In the genomic region with DNA sequence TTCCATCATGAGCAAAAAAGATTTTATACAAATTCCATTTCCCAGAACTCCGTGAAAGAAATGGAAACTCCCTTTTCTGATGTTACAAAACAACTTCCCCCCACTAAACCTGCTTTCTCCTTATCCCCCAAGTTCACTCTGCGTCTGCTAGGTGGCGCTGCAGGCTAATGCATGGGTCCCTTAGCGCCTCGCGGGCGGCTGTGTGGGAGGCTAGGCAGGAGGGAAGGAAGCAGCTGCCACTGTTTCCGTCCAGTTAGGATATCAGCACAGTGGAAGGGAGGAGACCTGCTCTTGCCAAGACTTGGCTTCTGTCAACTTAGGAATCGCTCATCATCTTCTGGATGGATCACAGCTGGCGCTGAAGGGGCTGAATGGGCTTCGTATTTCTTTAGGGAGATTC, we compare ENCODE assay signal across 8 mouse cellular contexts. TPM values are rescaled to one million over a fixed set of nuclear protein-coding genes. Genes with fewer than 3 reads are reported as not detected.
DNase-seq lines count a peak whose midpoint lies in the region; ATAC-seq and TF ChIP-seq lines count a peak whose summit lies in the region.

No protein-coding gene starts in this region.

- peak; percentile 93 for DNase-seq in brain, embryonic 14.5 days (ENCODE audit: low read depth)
- DNase-seq in forebrain, embryonic 11.5 days (ENCODE audit: low spot score): peak; percentile 92
- DNase-seq in kidney, postnatal 14 days: peak; percentile 92
- DNase-seq in natural killer cell, adult 2 months (ENCODE audit: low spot score in 2 of 2): peak; percentile 5 to 59

- H3K4me2 ChIP-seq in forebrain, embryonic 11.5 days (ENCODE audit: low read depth, low read length, severe bottlenecking): no peak overlapping the region
- peak overlapping the region; percentile 46 for H3K4me2 ChIP-seq in heart, embryonic 15.5 days
- H3K4me2 ChIP-seq in liver, embryonic 12.5 days: no peak overlapping the region
- H3K4me2 ChIP-seq in stomach, embryonic 14.5 days (replicated peaks; ENCODE audit: low read depth, low read length): 0 out of 2 replicates have a peak overlapping the region, but pooled peaks have one; percentile 3

- no peak overlapping the region; the same call in 1 of the 2 replicates for H3K9ac ChIP-seq in forebrain, embryonic 11.5 days (ENCODE audit: low read length)
- no peak overlapping the region; the same call in 1 of the 2 replicates for H3K9ac ChIP-seq in heart, embryonic 15.5 days
- no peak overlapping the region for H3K9ac ChIP-seq in liver, embryonic 12.5 days
- no peak overlapping the region for H3K9ac ChIP-seq in stomach, embryonic 14.5 days (replicated peaks; ENCODE audit: low read depth, low read length)

- H3K4me1 ChIP-seq in forebrain, embryonic 11.5 days (replicated peaks; ENCODE audit: control insufficient read depth, insufficient read depth, low read length): no peaks in the 10 kb centered on the region
- H3K4me1 ChIP-seq in heart, embryonic 15.5 days (replicated peaks): peaks cover 12% of the 10 kb centered on the region
- H3K4me1 ChIP-seq in liver, embryonic 12.5 days: peaks cover 7% of the 10 kb centered on the region; the same call in 1 of the 2 replicates
- peaks cover 7% of the 10 kb centered on the region; the same call in 1 of the 2 replicates for H3K4me1 ChIP-seq in stomach, embryonic 14.5 days (ENCODE audit: control insufficient read depth, insufficient read depth, low read length)

- H3K9me3 ChIP-seq in forebrain, embryonic 11.5 days (ENCODE audit: control insufficient read depth, low read length): no peaks in the 10 kb centered on the region
- H3K9me3 ChIP-seq in heart, embryonic 15.5 days (replicated peaks): no peaks in the 10 kb centered on the region
- H3K9me3 ChIP-seq in liver, embryonic 12.5 days (replicated peaks): no peaks in the 10 kb centered on the region
- no peaks in the 10 kb centered on the region for H3K9me3 ChIP-seq in stomach, embryonic 14.5 days (ENCODE audit: control insufficient read depth, low read depth, low read length)

- peak; percentile 96 for TF ChIP-seq CTCF in C2C12 (IDR thresholded peaks at IDR 0.05; ENCODE audit: control insufficient read depth, insufficient read depth, insufficient read length)
- peak; percentile 98 for TF ChIP-seq CTCF in brain, embryonic 14.5 days (IDR thresholded peaks at IDR 0.05; ENCODE audit: borderline replicate concordance, extremely low read depth, insufficient read depth, insufficient read length)

- H3K79me3 ChIP-seq in C2C12 (ENCODE audit: low read depth): no peaks in the 10 kb centered on the region

- no peak overlapping the region for H3K4me3 ChIP-seq in C2C12 (ENCODE audit: insufficient read depth, poor library complexity, severe bottlenecking)
- H3K4me3 ChIP-seq in forebrain, embryonic 11.5 days (ENCODE audit: low read depth, low read length): no peak overlapping the region
- no peak overlapping the region for H3K4me3 ChIP-seq in heart, embryonic 15.5 days
- H3K4me3 ChIP-seq in liver, embryonic 12.5 days: no peak overlapping the region
- H3K4me3 ChIP-seq in stomach, embryonic 14.5 days (ENCODE audit: low read depth, low read length): no peak overlapping the region

- no peaks in the 10 kb centered on the region for H3K27me3 ChIP-seq in C2C12 (ENCODE audit: control insufficient read depth, insufficient read depth, insufficient read length)
- H3K27me3 ChIP-seq in forebrain, embryonic 11.5 days (ENCODE audit: control insufficient read depth, insufficient read depth, low read length): no peaks in the 10 kb centered on the region
- peaks cover 13% of the 10 kb centered on the region for H3K27me3 ChIP-seq in heart, embryonic 15.5 days
- H3K27me3 ChIP-seq in liver, embryonic 12.5 days (replicated peaks): peaks cover 43% of the 10 kb centered on the region
- H3K27me3 ChIP-seq in stomach, embryonic 14.5 days (ENCODE audit: control insufficient read depth, insufficient read depth, low read length): no peaks in the 10 kb centered on the region

- no peak for TF ChIP-seq POLR2A in brain, embryonic 14.5 days (IDR thresholded peaks at IDR 0.05; ENCODE audit: borderline replicate concordance, extremely low read depth, insufficient read depth, insufficient read length, poor library complexity, severe bottlenecking)

- 5% methylated on average over 11 of the region's 11 CpGs for WGBS in forebrain, embryonic 11.5 days
- 2% methylated on average over 11 of the region's 11 CpGs for WGBS in heart, embryonic 15.5 days
- WGBS in liver, embryonic 12.5 days (ENCODE audit: insufficient replicate concordance): under 1% methylated on average over 11 of the region's 11 CpGs
- WGBS in stomach, embryonic 14.5 days: under 1% methylated on average over 11 of the region's 11 CpGs

- H3K27ac ChIP-seq in forebrain, embryonic 11.5 days (ENCODE audit: low read depth, low read length): no peak overlapping the region
- H3K27ac ChIP-seq in heart, embryonic 15.5 days: no peak overlapping the region
- no peak overlapping the region for H3K27ac ChIP-seq in liver, embryonic 12.5 days
- H3K27ac ChIP-seq in stomach, embryonic 14.5 days (ENCODE audit: low read length): no peak overlapping the region

- ATAC-seq in forebrain, embryonic 11.5 days (replicated peaks; ENCODE audit: low FRiP score): peak; percentile 88
- peak; percentile 91 for ATAC-seq in heart, embryonic 15.5 days (replicated peaks; ENCODE audit: insufficient number of reproducible peaks, insufficient read depth, low FRiP score, low read depth)
- peak; percentile 62 for ATAC-seq in liver, embryonic 12.5 days
- ATAC-seq in stomach, embryonic 14.5 days (ENCODE audit: insufficient number of reproducible peaks, insufficient read depth, low FRiP score, low read depth): peak; percentile 93

- no peaks in the 10 kb centered on the region for H3K79me2 ChIP-seq in C2C12 (ENCODE audit: control insufficient read depth, insufficient read depth)

- H3K36me3 ChIP-seq in C2C12 (ENCODE audit: control insufficient read depth, insufficient read depth): no peaks in the 10 kb centered on the region
- no peaks in the 10 kb centered on the region for H3K36me3 ChIP-seq in forebrain, embryonic 11.5 days (ENCODE audit: control insufficient read depth, insufficient read depth, low read length)
- H3K36me3 ChIP-seq in heart, embryonic 15.5 days: no peaks in the 10 kb centered on the region
- H3K36me3 ChIP-seq in liver, embryonic 12.5 days: no peaks in the 10 kb centered on the region
- H3K36me3 ChIP-seq in stomach, embryonic 14.5 days (ENCODE audit: control insufficient read depth, insufficient read depth, low read length): no peaks in the 10 kb centered on the region

- no peak overlapping the region for H3ac ChIP-seq in C2C12 (ENCODE audit: control insufficient read depth, insufficient read length, low read depth)

TF ChIP-seq in C2C12, 6 proteins besides CTCF, POLR2A, EP300 and RAD21:
- TF ChIP-seq FOSL1 (IDR thresholded peaks at IDR 0.05; ENCODE audit: insufficient read depth, low read length, poor library complexity, severe bottlenecking): no peak
- no peak for TF ChIP-seq MYOG (IDR thresholded peaks at IDR 0.05; ENCODE audit: control insufficient read depth, extremely low read depth, insufficient read length)
- peak; percentile 79 for TF ChIP-seq MAX (IDR thresholded peaks at IDR 0.05)
- TF ChIP-seq USF1 (IDR thresholded peaks at IDR 0.05; ENCODE audit: low read depth): no peak
- TF ChIP-seq CEBPB (IDR thresholded peaks at IDR 0.05; ENCODE audit: low read depth): no peak
- peak; percentile 87 for TF ChIP-seq MYOD1 (IDR thresholded peaks at IDR 0.05; ENCODE audit: control insufficient read depth, insufficient read length, low read depth)

RNA-seq across cellular contexts. Expression of gene Osmr, which starts 34.9 kb away (rescaled TPM):
- polyA plus RNA-seq in C2C12 (2012; fragmentation: generic; extraction: Trizol): 5.9 TPM
- 1.1 and 2.1 TPM in 2 replicates for polyA plus RNA-seq in brain, embryonic 14.5 days (2012; rRNA removed)
- 0.24 and 0.43 TPM in 2 replicates for polyA plus RNA-seq in forebrain, embryonic 11.5 days (2014; fragmentation: Nextera tagmentation; extraction: Ambion mirVana)
- 3.2 and 4.8 TPM in 2 replicates for polyA plus RNA-seq in heart, embryonic 15.5 days (2015; fragmentation: Nextera tagmentation; extraction: Ambion mirVana)
- 0.10 and 0.13 TPM in 2 replicates for polyA plus RNA-seq in liver, embryonic 12.5 days (2016; fragmentation: Nextera tagmentation; extraction: Ambion mirVana)
- polyA plus RNA-seq in stomach, embryonic 14.5 days (2014; fragmentation: Nextera tagmentation; extraction: Ambion mirVana): 1.1 and 2.0 TPM in 2 replicates

Comparison
In these comparisons a context has a peak if more than half of its experiments do, and no peak if none do; other contexts are left out.
1. DNase-seq: peak in every context shown above with its lines; median percentile 93 in brain, embryonic 14.5 days; 92 in forebrain, embryonic 11.5 days; 92 in kidney, postnatal 14 days; 32 in natural killer cell, adult 2 months.
2. H3K4me2 ChIP-seq: peak in heart, embryonic 15.5 days (single experiment) and stomach, embryonic 14.5 days (single experiment); none in forebrain, embryonic 11.5 days (single experiment) and liver, embryonic 12.5 days (single experiment).
3. Peak in every context shown above with its lines, with median percentiles within 50 percentile points of each other: ATAC-seq.